Mouse (Mus musculus) left cerebral cortex, postnatal 10 days (tissue): Measurements from ENCODE around the gene Med18. TPM values are rescaled to one million over a fixed set of nuclear protein-coding genes. Genes with fewer than 3 reads are reported as not detected.
"Not testable (repeated sequence)": the region's sequence is repeated elsewhere in the genome, so short reads cannot be mapped to it uniquely, and the experiment has no call there.

Experiments
- DNase-seq, 2 experiments: peaks; one replicate each; pipeline ENCODE4 v3.0.0; 2021 to 2022; ENCODE audit warnings: low spot score in 2 of 2, mixed read lengths in 1 of 2; ENCODE audit errors: extremely low spot score in 1 of 2
- intact Hi-C: fragments of 180-260 bp; cut with DNase I; formaldehyde crosslinking; loops from one replicate; pipeline ENCODE4 v1.15.1; 2025
- total RNA-seq, 2 experiments: library from RNA; stranded (reverse); gene quantifications; 2 replicates each; pipeline ENCODE4 v1.2.3; 2021

The Med18 gene
- total RNA-seq, 2 experiments from 2014 or later = 7.8 to 10.1 TPM

GRCm38 (mm10) chr4:132484820-132485219, 21.1 kb upstream of the Med18 start:
- DNase-seq = no peak
- intact Hi-C loops = no loop called here

GRCm38 (mm10) chr4:132484231-132484630, 20.5 kb upstream of the Med18 start:
- intact Hi-C loops = no loop called here
- DNase-seq = no peak

- DNase-seq = no peak
These were observed 19.4 kb upstream of the Med18 start for GRCm38 (mm10) chr4:132482956-132483608.

GRCm38 (mm10) chr4:132482104-132482503, 18.4 kb upstream of the Med18 start:
- DNase-seq, intact Hi-C loops: not testable (repeated sequence)

More at GRCm38 (mm10) chr4:132482956-132483608, 19.4 kb upstream of the Med18 start:
- intact Hi-C loops = no loop called here

- intact Hi-C loops = no loop called here
- no peak for DNase-seq
These were observed 14.1 kb upstream of the Med18 start for GRCm38 (mm10) chr4:132477833-132478232.

GRCm38 (mm10) chr4:132475895-132476878, 12.5 kb upstream of the Med18 start:
- DNase-seq = no peak
- intact Hi-C loops = no loop called here

GRCm38 (mm10) chr4:132474631-132475030, 10.9 kb upstream of the Med18 start:
- DNase-seq = no peak
- intact Hi-C loops = no loop called here

- intact Hi-C loops = no loop called here
- DNase-seq = no peak
These were observed 9.7 kb upstream of the Med18 start for GRCm38 (mm10) chr4:132473411-132473810.

- intact Hi-C loops = no loop called here
- no peak for DNase-seq
These were observed 6.2 kb upstream of the Med18 start for GRCm38 (mm10) chr4:132469873-132470272.

GRCm38 (mm10) chr4:132464255-132464613, 513 bp upstream of the Med18 start:
- DNase-seq = no peak
- intact Hi-C loops = no loop called here

GRCm38 (mm10) chr4:132462836-132463235, 885 bp downstream of the Med18 start:
- intact Hi-C loops = loop anchor here (2.0 kb wide), 1 partner anchor 46 kb away; no protein-coding TSS in a partner anchor
- DNase-seq = no peak

- intact Hi-C loops = no loop called here
- no peak for DNase-seq
These were observed 3.5 kb downstream of the Med18 start for GRCm38 (mm10) chr4:132460225-132460624.

GRCm38 (mm10) chr4:132455561-132455960, 8.2 kb downstream of the Med18 start:
- no peak for DNase-seq

GRCm38 (mm10) chr4:132455146-132455545, 8.6 kb downstream of the Med18 start:
- intact Hi-C loops = no loop called here

More at GRCm38 (mm10) chr4:132455561-132455960, 8.2 kb downstream of the Med18 start:
- intact Hi-C loops = no loop called here

GRCm38 (mm10) chr4:132454216-132454615, 9.5 kb downstream of the Med18 start:
- intact Hi-C loops = no loop called here

More at GRCm38 (mm10) chr4:132455146-132455545, 8.6 kb downstream of the Med18 start:
- no peak for DNase-seq

GRCm38 (mm10) chr4:132449778-132450177, 13.9 kb downstream of the Med18 start:
- intact Hi-C loops = no loop called here
- no peak for DNase-seq

More at GRCm38 (mm10) chr4:132454216-132454615, 9.5 kb downstream of the Med18 start:
- DNase-seq = no peak

GRCm38 (mm10) chr4:132446105-132446504, 17.6 kb downstream of the Med18 start:
- intact Hi-C loops = no loop called here
- DNase-seq = no peak

- DNase-seq = no peak
- intact Hi-C loops = no loop called here
These were observed 19.2 kb downstream of the Med18 start for GRCm38 (mm10) chr4:132444516-132444915.

GRCm38 (mm10) chr4:132437857-132438256, 25.9 kb downstream of the Med18 start:
- no peak for DNase-seq
- intact Hi-C loops = no loop called here
